Mouse (Mus musculus) cerebellum, adult 2 months (tissue): Measurements from ENCODE around the gene Zbtb8a. TPM values are rescaled to one million over a fixed set of nuclear protein-coding genes. Genes with fewer than 3 reads are reported as not detected.
"Not testable (repeated sequence)": the region's sequence is repeated elsewhere in the genome, so short reads cannot be mapped to it uniquely, and the experiment has no call there.

Source experiments
- DNase-seq, 2 experiments: peaks; one replicate each; pipeline ENCODE4 v3.0.0; 2021
- H3K27ac ChIP-seq: fragments of 200-500 bp; 2 replicates; pipeline ENCODE4 v1.5.1; 2012; ENCODE audit warnings: low read length, control low read depth, inconsistent platforms; ENCODE audit not compliant: insufficient read depth
- H3K27me3 ChIP-seq: fragments of 200-500 bp; 2 replicates; pipeline ENCODE4 v1.6.1; 2012; ENCODE audit warnings: inconsistent platforms, mild to moderate bottlenecking, low read length, moderate library complexity; ENCODE audit not compliant: control insufficient read depth, insufficient read depth
- H3K4me1 ChIP-seq: fragments of 200-500 bp; 2 replicates; pipeline ENCODE4 v1.6.1; 2011; ENCODE audit warnings: low read length; ENCODE audit not compliant: control insufficient read depth, insufficient read depth
- H3K4me3 ChIP-seq: fragments of 200-500 bp; replicated peaks from 2 replicates; pipeline ENCODE3; 2011; ENCODE audit warnings: mild to moderate bottlenecking, low read depth, low read length, control low read depth; ENCODE audit not compliant: insufficient read depth
- CTCF ChIP-seq: fragments of 200-500 bp; IDR thresholded peaks from 2 replicates; pipeline ENCODE4 v1.5.1; 2011; ENCODE audit warnings: low read depth, mild to moderate bottlenecking, control low read depth, low read length, moderate library complexity, borderline replicate concordance; ENCODE audit not compliant: insufficient read depth
- POLR2A ChIP-seq: fragments of 200-500 bp; IDR thresholded peaks from 2 replicates; pipeline ENCODE4 v1.6.1; 2011; ENCODE audit warnings: low read length, control low read depth, borderline replicate concordance; ENCODE audit not compliant: insufficient read depth
- WGBS: fragments of 180-500 bp; shearing (Covaris S2); methylation state at CpG from one replicate; pipeline ENCODE4 v1.1.7; 2018; 5-methylcytosine and 5-hydroxymethylcytosine counted together
- polyA plus RNA-seq: library from polyadenylated mRNA; depleted of rRNA; stranded (reverse); fragments of >200 nt; gene quantifications from 2 replicates; pipeline ENCODE4 v1.2.3, GENCODE M21; 2012

The Zbtb8a gene
- polyA plus RNA-seq, 1 experiment, result 10.6 TPM

GRCm38 (mm10) chr4:129362771-129363170 is 15.1 kb downstream of the Zbtb8a start:
- DNase-seq, result no peak
- WGBS, result 86% methylated on average over 5 of the region's 5 CpGs
- Histone ChIP-seq H3K4me3 (no peak overlapping the region), H3K27ac (no peak overlapping the region), H3K4me1 (no peaks in the 10 kb centered on the region), H3K27me3 (no peaks in the 10 kb centered on the region)
- TF ChIP-seq POLR2A (no peak), CTCF (no peak)

DNA sequence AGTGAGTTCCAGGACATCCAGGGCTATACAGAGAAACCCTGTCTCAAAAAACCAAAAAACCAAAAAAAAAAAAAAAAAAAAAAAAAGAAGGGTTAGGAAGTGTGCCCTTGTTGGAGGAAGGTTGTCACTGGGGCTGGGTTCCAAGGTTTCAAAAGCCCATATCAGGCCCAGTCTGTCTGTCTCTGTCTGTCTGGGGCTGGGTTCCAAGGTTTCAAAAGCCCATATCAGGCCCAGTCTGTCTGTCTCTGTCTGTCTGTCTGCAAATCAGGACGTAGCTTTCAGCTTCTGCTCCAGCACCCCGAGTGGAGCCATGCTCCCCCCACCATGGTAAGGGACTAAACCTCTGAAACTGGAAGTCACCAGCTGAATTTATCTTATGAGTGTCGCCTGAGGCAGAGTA is 15.7 kb downstream of the Zbtb8a start:
- not testable (repeated sequence) for DNase-seq

DNA sequence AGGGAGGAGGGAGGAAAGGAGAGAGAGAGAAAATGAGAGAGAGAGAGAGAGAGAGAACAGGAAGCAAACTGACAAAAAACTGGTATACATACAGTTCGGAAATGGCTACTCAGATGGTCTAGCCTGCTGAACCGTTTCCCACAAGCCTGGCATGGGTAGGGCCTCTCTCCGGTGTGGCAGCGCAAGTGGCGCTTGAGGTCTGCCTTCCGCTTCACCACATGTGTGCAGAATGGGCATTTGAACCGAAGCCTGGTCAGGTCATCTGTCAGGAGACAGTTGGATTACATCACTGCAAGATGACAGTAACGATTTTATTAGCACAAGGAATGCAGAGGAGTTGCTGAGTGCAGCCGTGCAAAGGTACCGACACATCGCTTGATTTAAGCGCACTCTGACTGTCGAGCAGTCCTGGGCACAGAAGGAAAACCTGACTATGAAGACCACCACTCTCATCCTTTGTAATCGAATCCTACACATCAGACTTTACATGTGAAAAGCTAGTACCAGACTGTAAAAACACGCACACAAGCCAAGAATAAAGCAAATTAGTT is 20.2 kb downstream of the Zbtb8a start:
- Histone ChIP-seq H3K27me3 (no peaks in the 10 kb centered on the region), H3K4me3 (no peak overlapping the region), H3K27ac (no peak overlapping the region), H3K4me1 (no peaks in the 10 kb centered on the region)
- no peak for DNase-seq
- TF ChIP-seq CTCF, result no peak
- TF ChIP-seq POLR2A, result no peak
- WGBS, result 74% methylated on average over 15 of the region's 15 CpGs

More for the DNA sequence above, 15.7 kb downstream of the Zbtb8a start:
- not testable (repeated sequence) for H3K4me1 ChIP-seq, H3K27me3 ChIP-seq, H3K27ac ChIP-seq, H3K4me3 ChIP-seq
- 92% methylated on average over 3 of the region's 3 CpGs for WGBS

DNA sequence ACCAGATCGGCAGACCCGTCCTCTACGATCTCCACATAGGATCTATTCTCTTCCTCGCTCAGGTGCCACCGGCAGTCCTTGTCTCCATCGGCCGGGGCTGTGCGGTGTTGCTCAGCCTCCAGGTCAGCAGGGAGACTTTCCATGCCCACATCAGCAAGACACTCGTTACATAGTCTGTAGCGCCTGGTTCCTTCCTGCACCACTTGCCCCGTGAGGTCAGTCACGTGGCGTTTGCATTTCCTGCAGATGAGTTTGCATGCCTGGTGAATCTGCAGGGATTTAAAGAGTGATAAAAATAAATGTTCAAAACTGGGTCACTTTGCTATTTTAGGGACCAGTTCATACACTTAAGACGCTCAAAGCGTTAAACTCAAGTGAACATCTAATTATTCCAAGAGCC is 23.7 kb downstream of the Zbtb8a start:
- no peak for TF ChIP-seq CTCF
- peaks cover 8% of the 10 kb centered on the region; the same call in 1 of the 2 replicates for H3K4me1 ChIP-seq
- H3K27ac ChIP-seq, result no peak overlapping the region
- H3K4me3 ChIP-seq, result no peak overlapping the region
- DNase-seq, result no peak
- H3K27me3 ChIP-seq, result no peaks in the 10 kb centered on the region
- WGBS, result 78% methylated on average over 15 of the region's 15 CpGs

DNA sequence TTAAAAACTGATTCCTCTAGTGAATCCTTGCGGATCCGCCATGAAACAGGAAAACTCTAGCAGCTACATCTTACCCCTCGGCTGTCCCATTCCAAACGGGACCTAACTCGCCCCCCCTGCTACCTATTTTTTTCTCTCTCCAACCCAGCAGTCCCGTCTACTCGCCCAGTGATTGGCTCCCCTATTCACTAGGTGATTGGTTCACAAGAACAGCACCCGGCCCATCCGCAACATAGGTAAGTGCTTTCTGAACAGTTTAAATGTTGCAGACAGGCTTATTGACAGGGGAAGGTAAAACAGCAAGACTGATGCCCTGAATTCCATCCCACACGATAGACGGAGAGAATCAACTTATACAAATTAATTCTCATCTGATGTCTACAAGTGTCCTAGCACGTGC is 24.7 kb downstream of the Zbtb8a start:
- no peak overlapping the region for H3K27ac ChIP-seq
- no peaks in the 10 kb centered on the region for H3K27me3 ChIP-seq
- TF ChIP-seq CTCF, result no peak
- TF ChIP-seq POLR2A, result no peak
- peaks cover 8% of the 10 kb centered on the region; the same call in 1 of the 2 replicates for H3K4me1 ChIP-seq
- 89% methylated on average over 12 of the region's 12 CpGs for WGBS
- DNase-seq, result no peak
- no peak overlapping the region for H3K4me3 ChIP-seq

- Histone ChIP-seq H3K4me1 (peaks cover 8% of the 10 kb centered on the region; the same call in 1 of the 2 replicates), H3K27me3 (no peaks in the 10 kb centered on the region), H3K27ac (peak overlapping the region; percentile 48), H3K4me3 (no peak overlapping the region)
- 30% methylated on average over 6 of the region's 6 CpGs for WGBS
- DNase-seq, result no peak
- no peak for TF ChIP-seq POLR2A
- no peak for TF ChIP-seq CTCF
These were observed 26.8 kb downstream of the Zbtb8a start for GRCm38 (mm10) chr4:129351111-129351510.

DNA sequence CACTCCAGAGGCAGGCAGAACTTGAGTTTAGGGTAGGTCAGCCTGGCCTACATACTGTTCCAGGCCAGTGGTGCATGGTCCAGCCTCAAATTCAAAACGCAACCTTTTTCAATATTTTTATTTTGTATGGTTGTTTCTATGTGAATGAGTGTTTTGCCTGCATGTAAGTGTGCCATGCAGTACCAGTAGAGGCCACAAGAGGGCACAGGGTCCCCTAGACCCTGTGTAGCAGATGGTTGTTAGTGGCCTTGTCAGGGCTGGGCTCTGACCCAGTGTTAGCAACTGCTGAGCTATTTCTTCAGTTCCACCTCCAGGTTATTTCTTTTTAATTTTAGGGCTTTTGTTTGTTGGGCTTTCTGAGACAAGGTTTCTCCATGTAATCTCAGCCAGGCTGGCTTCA is 27.3 kb downstream of the Zbtb8a start:
- TF ChIP-seq POLR2A (no peak), CTCF (peak; percentile 95)

GRCm38 (mm10) chr4:129346481-129347154 is 31.3 kb downstream of the Zbtb8a start:
- no peak overlapping the region for H3K27ac ChIP-seq
- no peaks in the 10 kb centered on the region for H3K27me3 ChIP-seq
- DNase-seq, result peak; percentile 22 to 35
- no peak overlapping the region for H3K4me3 ChIP-seq
- 53% methylated on average over 15 of the region's 15 CpGs for WGBS
- peaks cover 8% of the 10 kb centered on the region; the same call in 1 of the 2 replicates for H3K4me1 ChIP-seq
- TF ChIP-seq POLR2A (no peak), CTCF (no peak)

More for the DNA sequence above, 27.3 kb downstream of the Zbtb8a start:
- H3K4me1 ChIP-seq, result peaks cover 8% of the 10 kb centered on the region; the same call in 1 of the 2 replicates
- H3K27me3 ChIP-seq, result no peaks in the 10 kb centered on the region
- DNase-seq, result peak; percentile 75 to 79
- WGBS, result 3% methylated on average over 1 of the region's 1 CpGs
- no peak overlapping the region for H3K4me3 ChIP-seq
- H3K27ac ChIP-seq, result 0 out of 2 replicates have a peak overlapping the region, but pooled peaks have one; percentile 48
